Mouse (Mus musculus) adrenal gland, adult (tissue): ENCODE measurements around the gene Pigu.
A peak's percentile ranks its signal among the peaks of the same experiment; 100 is the strongest.

ENCODE experiments used
- DNase-seq, 2 experiments: peaks; one replicate each; pipeline ENCODE4 v3.0.0; 2022 to 2023; ENCODE audit warnings: low spot score in 1 of 2; ENCODE audit not compliant: inconsistent age in 2 of 2

Pigu gene

GRCm38 (mm10) chr2:155293382-155293781 lies 63.8 kb downstream of the Pigu start:
- peak; percentile 90 to 94 for DNase-seq

GRCm38 (mm10) chr2:155290066-155290465 lies 67.2 kb downstream of the Pigu start:
- DNase-seq = peak in 1 of 2 experiments; percentile 72

- DNase-seq = peak in 1 of 2 experiments; percentile 65
Observed at GRCm38 (mm10) chr2:155287456-155288250, 69.6 kb downstream of the Pigu start.

GRCm38 (mm10) chr2:155285744-155286143 lies 71.5 kb downstream of the Pigu start:
- DNase-seq = no peak

GRCm38 (mm10) chr2:155284647-155285046 lies 72.6 kb downstream of the Pigu start:
- DNase-seq = no peak

- no peak for DNase-seq
Observed at GRCm38 (mm10) chr2:155283793-155284192, 73.4 kb downstream of the Pigu start.

- DNase-seq = no peak
Observed at GRCm38 (mm10) chr2:155280116-155280515, 77.1 kb downstream of the Pigu start.

- DNase-seq = peak in 1 of 2 experiments; percentile 65
Observed at GRCm38 (mm10) chr2:155279163-155279562, 78.1 kb downstream of the Pigu start.

GRCm38 (mm10) chr2:155278361-155278760 lies 78.9 kb downstream of the Pigu start:
- DNase-seq = peak; percentile 91 to 97

GRCm38 (mm10) chr2:155277721-155278120 lies 79.5 kb downstream of the Pigu start:
- peak in 1 of 2 experiments; percentile 49 for DNase-seq

GRCm38 (mm10) chr2:155276621-155277175 lies 80.5 kb downstream of the Pigu start:
- DNase-seq = peak; percentile 86 to 95

GRCm38 (mm10) chr2:155276195-155276594 lies 81.0 kb downstream of the Pigu start, which contains the start of gene Map1lc3a:
Gene Map1lc3a (plus strand): TSS chr2:155276297.
- DNase-seq = peak; percentile 97 to 99

- DNase-seq = no peak
Observed at GRCm38 (mm10) chr2:155273603-155274002, 83.6 kb downstream of the Pigu start.

GRCm38 (mm10) chr2:155272396-155273170 lies 84.6 kb downstream of the Pigu start:
- DNase-seq = peak in 1 of 2 experiments; percentile 35

GRCm38 (mm10) chr2:155271957-155272356 lies 85.3 kb downstream of the Pigu start:
- DNase-seq = peak in 1 of 2 experiments; percentile 50

GRCm38 (mm10) chr2:155266896-155267295 lies 90.3 kb downstream of the Pigu start:
- no peak for DNase-seq

- no peak for DNase-seq
Observed at GRCm38 (mm10) chr2:155265526-155265925, 91.7 kb downstream of the Pigu start.

GRCm38 (mm10) chr2:155249588-155249987 lies 107.6 kb downstream of the Pigu start:
- no peak for DNase-seq

GRCm38 (mm10) chr2:155248718-155249117 lies 108.5 kb downstream of the Pigu start:
- DNase-seq = peak in 1 of 2 experiments; percentile 25

- DNase-seq = peak in 1 of 2 experiments; percentile 29
Observed at GRCm38 (mm10) chr2:155248206-155248605, 109.0 kb downstream of the Pigu start.

GRCm38 (mm10) chr2:155246231-155246630 lies 111.0 kb downstream of the Pigu start:
- DNase-seq = peak in 1 of 2 experiments; percentile 39
